Mouse (Mus musculus): ENCODE measurements around the gene Bpnt1.

- no peak for TF ChIP-seq MAFK (IDR thresholded peaks at IDR 0.05; ENCODE audit: insufficient read depth, low read depth, low read length)
- TF ChIP-seq ZC3H11A (IDR thresholded peaks at IDR 0.05; ENCODE audit: borderline replicate concordance, low read depth, low read length) = no peak
- no peak for TF ChIP-seq ZNF384 (IDR thresholded peaks at IDR 0.05; ENCODE audit: low read depth, low read length)
Measured at GRCm38 (mm10) chr1:185401615-185402014, 69.7 kb downstream of the Bpnt1 start.
